Mouse (Mus musculus): Measurements from ENCODE around the gene Prrt3.

Gene Prrt3

DNA sequence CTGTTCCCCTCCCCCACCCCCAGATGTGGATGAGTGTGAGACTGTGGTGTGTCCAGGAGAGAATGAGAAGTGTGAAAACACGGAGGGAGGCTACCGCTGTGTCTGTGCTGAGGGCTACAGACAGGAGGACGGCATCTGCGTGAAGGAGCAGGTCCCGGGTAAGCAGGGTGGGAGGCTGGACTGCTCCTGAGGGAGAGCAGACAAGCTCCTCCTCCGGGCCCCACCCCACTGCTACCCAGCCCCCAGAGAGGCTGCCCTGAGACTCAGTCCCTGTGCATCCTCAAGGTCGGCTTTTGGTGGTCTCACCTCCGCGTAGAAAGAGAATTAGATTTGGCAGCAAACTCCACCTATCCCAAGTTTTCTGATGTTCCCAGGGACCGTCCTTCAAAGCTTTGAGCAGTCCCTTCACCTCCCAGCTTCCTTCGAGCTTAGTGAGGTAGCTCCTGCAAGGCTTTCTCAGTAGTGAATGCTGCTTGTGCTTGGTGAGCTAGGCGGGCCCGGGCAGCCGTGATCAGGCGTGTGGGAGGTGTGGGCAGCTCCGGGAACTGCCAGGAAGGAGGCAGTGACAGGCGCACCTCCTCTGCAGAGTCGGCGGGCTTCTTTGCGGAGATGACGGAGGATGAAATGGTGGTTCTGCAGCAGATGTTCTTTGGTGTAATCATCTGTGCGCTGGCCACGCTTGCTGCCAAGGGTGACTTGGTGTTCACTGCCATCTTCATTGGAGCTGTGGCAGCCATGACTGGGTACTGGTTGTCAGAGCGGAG is 9.4 kb downstream of the Prrt3 start:
- DNase-seq (ENCODE audit: inconsistent ontology term): no peak

- no peak for DNase-seq (ENCODE audit: inconsistent ontology term)
Observed at GRCm38 (mm10) chr6:113489410-113489809, 12.3 kb downstream of the Prrt3 start.

DNA sequence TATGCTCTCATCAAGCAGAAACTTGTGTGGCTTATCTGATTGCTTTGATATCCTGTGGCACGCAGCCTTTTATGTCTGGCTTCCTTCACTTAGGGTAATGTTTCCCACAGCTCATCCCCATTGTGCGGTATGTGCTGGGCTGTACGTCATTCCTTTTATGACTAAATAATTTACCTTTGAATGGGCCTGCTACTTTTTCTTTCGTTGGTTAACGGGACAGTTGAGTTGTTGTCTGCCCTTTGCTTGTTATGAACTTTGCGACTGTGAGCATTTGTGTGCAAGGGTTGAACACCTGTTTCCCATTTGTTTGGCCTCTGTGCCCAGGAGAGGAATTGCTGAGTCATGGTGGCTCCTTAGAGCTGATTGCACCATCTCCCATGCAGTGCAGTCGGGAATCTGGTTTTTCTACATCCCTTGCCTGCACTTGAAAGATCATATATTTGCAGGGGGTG is 14.6 kb downstream of the Prrt3 start:
- DNase-seq (ENCODE audit: inconsistent ontology term): peak; percentile 42

DNA sequence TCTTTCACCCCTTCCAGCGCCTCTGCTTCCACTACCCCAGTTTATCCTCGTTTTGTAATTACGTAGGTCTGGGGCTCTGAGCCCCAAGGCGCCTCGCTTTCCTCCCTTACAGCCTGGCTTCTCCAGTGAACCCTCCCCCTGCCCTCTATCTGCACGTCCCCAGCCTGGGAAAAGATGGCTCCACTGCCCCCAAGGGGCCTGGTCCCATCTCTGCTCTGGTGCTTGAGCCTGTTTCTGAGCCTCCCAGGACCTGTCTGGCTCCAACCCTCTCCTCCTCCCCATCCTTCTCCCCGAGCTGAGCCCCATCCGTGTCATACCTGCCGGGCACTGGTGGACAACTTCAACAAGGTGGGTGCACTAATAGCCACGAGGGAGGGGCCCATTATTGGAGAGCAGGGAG is 18.0 kb downstream of the Prrt3 start:
- no peak for DNase-seq (ENCODE audit: inconsistent ontology term)

DNA sequence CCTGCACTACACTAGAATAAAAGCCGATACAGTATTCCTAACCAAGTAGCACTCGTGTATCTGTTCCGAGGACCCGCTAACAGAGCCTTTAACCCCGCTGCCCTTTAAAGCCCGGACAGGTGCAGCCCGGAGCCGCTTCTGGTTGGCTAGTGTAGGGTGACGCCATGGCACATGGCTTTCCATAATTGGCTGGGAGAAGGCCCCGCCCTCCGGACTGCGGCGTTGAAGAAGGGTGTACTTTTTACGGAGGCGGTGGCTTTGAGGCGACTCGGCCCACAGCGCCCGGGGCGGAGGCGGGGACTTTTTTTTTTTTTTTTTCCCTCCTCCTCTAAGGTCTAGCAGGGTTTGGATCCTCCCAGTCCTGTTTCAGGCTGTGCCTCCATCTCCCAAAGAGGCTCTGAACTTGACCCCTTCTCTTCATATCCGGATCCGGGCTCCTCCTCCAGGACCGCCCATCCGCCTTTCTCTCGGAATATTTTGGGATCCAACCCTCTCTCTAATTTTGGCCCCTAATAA is 18.6 kb downstream of the Prrt3 start, which contains the start of gene Creld1:
Gene Creld1, plus strand, starts transcription at position 198 of the 516 bp plus-strand sequence.
- peak; percentile 99 for DNase-seq (ENCODE audit: inconsistent ontology term)

- DNase-seq (ENCODE audit: inconsistent ontology term): no peak
Observed at GRCm38 (mm10) chr6:113482477-113483099, 19.1 kb downstream of the Prrt3 start.

- DNase-seq (ENCODE audit: inconsistent ontology term): peak; percentile 95
Observed at GRCm38 (mm10) chr6:113480555-113481373, 21.0 kb downstream of the Prrt3 start.

DNA sequence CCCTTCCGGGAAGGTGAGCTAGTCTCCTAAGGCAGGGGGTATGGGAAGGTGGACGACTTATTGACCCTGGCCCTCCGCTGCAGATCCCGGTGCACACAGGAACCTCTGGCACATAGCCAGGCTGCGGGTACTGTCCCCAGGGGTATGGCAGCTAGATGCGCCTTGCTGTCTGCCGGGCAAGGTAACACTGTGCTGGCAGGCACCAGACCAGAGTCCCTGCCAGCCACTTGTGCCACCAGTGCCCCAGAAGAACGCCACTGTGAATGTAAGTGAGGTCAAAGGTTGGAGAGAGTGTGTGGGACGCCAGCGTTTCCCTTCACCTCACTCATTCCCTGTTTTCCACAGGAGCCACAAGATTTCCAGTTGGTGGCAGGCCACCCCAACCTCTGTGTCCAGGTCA is 22.8 kb downstream of the Prrt3 start:
- no peak for DNase-seq (ENCODE audit: inconsistent ontology term)

DNA sequence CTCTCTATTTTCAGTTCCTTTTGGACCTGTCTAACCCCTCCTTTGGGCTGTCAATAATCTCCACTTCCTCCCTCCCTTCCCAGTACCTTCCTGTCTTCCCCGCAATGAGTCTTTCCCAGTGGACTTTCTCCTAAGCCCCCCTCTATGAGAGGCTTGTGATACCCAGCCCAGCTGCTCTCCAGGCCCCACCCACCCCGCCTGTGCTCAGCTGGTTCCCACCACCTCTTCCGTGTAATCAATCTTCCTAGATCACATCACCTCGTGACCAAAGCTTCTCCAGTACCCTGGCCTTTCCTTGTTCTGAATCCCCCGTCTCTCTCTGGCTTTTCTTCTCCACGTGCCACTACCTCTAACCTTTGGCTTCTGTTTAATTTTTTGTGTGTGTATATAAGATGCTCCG is 24.4 kb downstream of the Prrt3 start:
- no peak for DNase-seq (ENCODE audit: inconsistent ontology term)

GRCm38 (mm10) chr6:113473715-113474114 is 28.0 kb downstream of the Prrt3 start:
- no peak for DNase-seq (ENCODE audit: inconsistent ontology term)

- no peak for DNase-seq (ENCODE audit: inconsistent ontology term)
Observed at GRCm38 (mm10) chr6:113473246-113473645, 28.5 kb downstream of the Prrt3 start.

DNA sequence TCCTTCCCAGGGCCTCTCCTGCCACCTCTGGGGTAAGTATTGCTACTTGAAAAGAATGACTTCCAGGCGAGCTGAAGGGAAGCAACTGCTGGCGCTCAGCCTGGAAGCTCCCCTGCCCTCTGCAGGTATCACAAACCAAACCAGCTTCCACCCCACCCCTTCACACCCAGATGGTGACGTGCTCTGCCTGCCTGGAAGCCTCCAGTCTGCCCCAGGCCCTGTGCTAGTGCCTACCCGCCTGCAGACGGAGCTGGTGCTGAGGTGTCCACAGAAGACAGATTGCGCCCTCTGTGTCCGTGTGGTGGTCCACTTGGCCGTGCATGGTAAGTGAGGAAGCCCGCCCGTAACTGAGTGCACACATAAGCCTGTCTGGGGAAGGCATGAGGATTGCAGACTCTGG is 29.7 kb downstream of the Prrt3 start:
- no peak for DNase-seq (ENCODE audit: inconsistent ontology term)

- peak; percentile 83 for DNase-seq (ENCODE audit: inconsistent ontology term)
Observed at GRCm38 (mm10) chr6:113471297-113471936, 30.3 kb downstream of the Prrt3 start, which contains the start of gene Il17rc. Gene Il17rc, plus strand, starts transcription at chr6:113471427.

DNA sequence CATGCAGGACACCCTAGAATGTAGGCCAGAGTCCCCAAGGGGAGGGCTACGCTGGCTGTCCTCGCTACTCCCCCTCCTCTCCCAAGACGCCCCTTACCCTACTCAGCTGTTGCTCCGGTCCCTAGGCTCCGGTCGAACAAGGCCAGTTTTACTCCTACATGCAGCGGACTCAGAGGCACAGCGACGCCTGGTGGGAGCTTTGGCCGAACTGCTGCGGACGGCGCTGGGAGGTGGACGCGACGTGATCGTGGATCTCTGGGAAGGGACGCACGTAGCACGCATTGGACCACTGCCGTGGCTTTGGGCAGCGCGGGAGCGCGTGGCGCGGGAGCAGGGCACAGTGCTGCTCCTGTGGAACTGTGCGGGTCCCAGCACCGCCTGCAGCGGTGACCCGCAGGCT is 32.3 kb downstream of the Prrt3 start:
- DNase-seq (ENCODE audit: inconsistent ontology term): peak; percentile 70

GRCm38 (mm10) chr6:113469021-113469420 is 32.7 kb downstream of the Prrt3 start:
- peak; percentile 69 for DNase-seq (ENCODE audit: inconsistent ontology term)

DNA sequence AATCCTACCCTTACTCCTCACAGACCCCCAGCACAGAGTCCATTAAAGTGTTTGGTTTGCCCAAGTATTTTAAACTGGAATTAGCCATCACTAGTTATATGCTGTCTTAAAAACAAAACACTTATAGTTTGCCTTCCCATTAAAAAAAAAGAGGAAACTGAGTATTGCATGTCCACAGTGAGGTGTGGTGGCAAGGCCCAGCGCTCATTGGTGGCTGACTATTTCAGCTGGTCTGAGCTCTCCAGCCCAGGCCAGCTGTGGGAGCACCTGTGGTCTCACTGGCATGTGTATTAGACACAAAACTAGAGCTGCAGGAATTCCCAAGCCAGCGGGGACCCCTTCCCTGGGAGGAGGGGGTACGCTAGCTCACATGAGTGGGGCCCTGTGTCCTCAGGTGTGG is 33.2 kb downstream of the Prrt3 start:
- DNase-seq (ENCODE audit: inconsistent ontology term): no peak

DNA sequence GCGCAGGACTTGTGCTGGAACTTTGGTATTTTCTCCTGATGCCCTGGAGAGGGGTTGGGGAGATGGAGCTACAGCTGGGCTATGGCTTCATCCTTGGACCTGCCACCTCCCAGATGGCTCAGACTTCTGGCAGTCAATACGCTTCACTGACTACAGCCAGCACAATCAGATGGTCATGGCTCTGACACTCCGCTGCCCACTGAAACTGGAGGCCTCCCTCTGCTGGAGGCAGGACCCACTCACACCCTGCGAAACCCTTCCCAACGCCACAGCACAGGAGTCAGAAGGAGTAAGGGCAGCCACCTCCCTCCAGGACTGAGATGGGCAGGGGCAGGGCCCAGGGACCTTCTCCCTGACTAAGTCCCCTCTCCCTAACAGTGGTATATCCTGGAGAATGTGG is 36.1 kb downstream of the Prrt3 start:
- peak; percentile 52 for DNase-seq (ENCODE audit: inconsistent ontology term)

- no peak for DNase-seq (ENCODE audit: inconsistent ontology term)
Observed at GRCm38 (mm10) chr6:113464040-113464439, 37.7 kb downstream of the Prrt3 start.

DNA sequence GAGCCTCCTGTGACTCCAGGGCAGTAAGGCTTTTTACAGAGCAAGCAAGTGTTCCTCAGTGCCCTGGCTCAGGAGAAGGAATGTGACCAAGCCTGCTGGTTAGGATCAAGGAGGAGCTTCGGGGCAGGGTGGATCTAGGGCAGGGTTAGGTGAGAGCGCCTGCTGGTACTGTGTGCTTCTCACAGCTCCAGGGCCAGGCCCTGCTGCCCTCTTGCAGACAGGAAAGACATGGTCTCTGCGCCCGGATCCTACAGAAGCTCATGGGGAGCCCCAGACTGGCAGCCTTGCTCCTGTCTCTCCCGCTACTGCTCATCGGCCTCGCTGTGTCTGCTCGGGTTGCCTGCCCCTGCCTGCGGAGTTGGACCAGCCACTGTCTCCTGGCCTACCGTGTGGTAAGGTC is 43.1 kb downstream of the Prrt3 start:
- no peak for DNase-seq (ENCODE audit: inconsistent ontology term)

DNA sequence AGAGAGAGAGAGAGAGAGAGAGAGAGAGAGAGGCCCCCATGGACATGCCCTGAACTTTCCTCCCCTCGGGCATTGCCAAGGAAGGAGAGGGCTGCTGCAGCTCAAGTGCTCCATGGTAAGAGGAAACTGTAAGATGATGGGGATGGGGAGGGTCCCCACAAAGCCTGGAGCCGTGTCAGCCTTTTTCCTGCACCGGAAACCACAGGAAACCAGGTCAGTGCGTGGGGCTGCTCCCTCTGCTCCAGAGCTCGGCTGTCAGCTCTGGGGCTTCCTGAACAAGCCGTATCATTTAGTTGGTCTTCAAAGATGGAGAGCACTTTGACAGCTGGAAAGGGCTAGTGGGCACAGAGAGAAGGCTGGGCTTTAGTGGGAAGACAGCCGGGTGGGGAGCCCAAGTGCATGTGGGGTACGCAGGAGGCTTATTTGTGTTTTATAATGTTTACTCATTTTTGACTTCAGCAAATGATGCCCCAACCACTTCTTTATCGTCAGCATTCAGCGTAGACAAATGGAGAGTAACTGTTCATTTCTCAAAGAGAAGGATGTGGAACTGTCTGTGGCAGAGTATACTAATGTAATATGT is 43.7 kb downstream of the Prrt3 start, which contains the start of gene Il17re:
Gene Il17re, plus strand, starts transcription at position 533 of the 583 bp plus-strand sequence.
- no peak for DNase-seq (ENCODE audit: inconsistent ontology term)

DNA sequence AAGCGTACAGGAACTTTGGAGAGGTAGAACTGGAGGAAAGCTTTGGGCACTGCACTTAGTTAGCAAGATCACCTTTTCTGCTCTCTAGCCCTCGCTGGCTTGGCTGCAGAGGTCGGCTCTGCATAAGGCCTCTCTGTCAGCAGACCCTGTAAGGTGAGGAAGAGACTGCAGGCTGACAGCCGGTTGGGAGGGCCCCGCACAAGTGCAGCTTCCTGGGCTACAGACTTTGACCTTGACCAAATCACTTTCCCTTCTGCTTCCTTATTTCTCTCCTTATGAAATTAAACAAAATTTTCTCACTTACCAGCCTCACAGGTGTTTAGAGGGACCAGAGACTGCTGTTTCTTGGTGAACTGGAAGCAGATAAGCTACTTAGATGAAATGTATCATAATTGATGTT is 46.7 kb downstream of the Prrt3 start:
- DNase-seq (ENCODE audit: inconsistent ontology term): no peak

All from Muller cell, postnatal 12 days (primary cell).